Mouse (Mus musculus) spleen, postnatal 36 days (tissue): ENCODE results near the gene Gm4778.
"Not testable (repeated sequence)": the region's sequence is repeated elsewhere in the genome, so short reads cannot be mapped to it uniquely, and the experiment has no call there.

Experiments used
- DNase-seq, 2 experiments: peaks; one replicate each; pipeline ENCODE4 v3.0.0; 2022; ENCODE audit warnings: low spot score in 2 of 2, mixed read lengths in 1 of 2

Gm4778 gene

DNA sequence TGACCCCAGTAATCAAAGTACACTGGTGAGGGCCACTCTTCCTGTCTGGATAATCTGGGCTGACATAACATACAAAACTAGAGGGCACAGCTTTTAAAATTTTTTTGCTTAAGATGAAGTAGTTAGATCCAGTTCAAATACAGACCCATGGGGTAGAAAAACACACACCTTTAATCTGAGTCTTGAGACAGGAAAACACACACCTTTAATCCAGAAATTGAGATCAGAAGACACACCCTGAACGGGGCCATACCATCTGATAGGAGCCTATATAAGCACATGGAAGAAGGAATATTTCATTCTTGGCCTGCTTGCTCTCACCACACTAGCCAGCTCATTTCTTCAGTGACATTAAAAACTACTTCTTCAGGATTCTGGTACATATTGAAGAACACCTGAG, at the start of gene Gm4778:
TSS of gene Gm4778 (plus strand) at position 301 of the 400 bp plus-strand sequence.
- DNase-seq: not testable (repeated sequence)

DNA sequence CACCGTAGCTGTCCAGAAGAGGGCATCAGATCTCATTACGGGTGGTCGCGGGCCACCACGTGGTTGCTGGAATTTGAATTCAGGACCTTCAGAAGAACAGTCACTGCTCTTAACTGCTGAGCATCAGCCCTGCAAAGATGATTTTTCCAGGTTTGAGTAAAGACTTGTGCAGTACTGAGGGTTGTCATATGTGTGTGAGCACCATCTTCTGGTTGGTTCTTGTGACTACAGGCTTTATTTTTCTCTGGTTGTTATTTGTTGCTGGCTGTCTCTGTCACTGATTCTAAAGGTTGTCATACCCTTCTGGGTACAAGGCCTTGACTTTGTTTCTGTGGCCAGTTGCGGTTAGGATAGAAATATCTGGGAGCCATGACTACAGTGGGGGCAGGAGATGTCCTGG, 3.2 kb upstream of the Gm4778 start:
- DNase-seq: no peak

DNA sequence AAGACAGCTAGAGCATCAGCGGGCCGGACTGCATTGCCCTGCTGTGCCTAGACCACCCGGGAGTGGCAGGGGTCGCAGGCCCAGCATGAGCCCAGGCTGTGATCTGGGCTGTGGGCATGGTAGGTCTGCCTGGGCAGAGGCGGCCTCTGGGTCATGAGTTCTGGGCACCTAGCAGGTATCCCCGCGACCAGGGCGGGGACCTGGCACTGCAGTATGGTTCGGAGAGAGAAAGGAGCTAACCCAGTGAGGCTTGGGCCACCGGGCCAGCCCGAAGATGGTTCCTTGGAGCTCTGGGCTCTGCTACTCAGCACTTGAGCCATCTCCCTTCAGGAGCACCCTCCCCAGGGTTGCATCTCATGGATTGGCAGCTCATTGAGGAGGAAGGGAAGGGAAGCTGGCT, 12.2 kb downstream of the Gm4778 start:
- DNase-seq: no peak

DNA sequence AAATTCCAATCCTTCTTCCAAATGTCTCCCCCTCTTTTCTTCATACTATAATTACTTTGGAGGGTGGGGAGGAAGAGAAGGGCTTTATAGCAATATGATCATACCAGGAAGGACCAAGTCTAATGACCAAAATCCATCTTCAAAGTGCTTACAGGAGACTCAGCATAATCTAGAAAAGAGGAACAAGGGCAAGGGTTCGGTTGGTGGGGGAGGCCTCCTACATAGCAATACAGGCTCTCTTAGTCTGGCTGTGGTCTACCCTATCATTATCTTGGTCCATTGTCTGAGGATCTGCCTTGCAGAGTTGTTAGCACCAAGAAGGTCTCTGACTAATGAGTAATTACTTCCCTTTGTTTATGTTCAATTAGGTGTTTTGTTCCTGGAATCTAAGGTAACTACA, 41.6 kb downstream of the Gm4778 start:
- DNase-seq: no peak

DNA sequence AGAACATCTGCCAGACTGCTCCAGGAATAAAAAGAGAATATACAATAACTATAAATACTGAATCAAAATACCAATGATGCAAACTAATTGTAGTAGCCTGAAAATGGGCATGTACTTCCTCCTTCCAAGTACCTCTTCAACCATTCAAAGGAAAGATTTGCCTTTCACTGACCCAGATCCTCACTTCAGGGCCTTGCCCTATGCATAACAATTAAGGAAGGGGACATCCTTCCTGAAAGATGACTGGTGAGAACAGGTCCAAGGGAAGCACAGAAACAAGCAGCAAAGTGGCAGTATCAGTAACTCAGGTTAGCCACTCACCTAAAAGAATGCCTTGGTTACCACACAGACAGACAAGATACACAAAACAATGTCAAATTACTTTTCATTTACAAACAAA, 43.1 kb downstream of the Gm4778 start:
- DNase-seq: no peak

DNA sequence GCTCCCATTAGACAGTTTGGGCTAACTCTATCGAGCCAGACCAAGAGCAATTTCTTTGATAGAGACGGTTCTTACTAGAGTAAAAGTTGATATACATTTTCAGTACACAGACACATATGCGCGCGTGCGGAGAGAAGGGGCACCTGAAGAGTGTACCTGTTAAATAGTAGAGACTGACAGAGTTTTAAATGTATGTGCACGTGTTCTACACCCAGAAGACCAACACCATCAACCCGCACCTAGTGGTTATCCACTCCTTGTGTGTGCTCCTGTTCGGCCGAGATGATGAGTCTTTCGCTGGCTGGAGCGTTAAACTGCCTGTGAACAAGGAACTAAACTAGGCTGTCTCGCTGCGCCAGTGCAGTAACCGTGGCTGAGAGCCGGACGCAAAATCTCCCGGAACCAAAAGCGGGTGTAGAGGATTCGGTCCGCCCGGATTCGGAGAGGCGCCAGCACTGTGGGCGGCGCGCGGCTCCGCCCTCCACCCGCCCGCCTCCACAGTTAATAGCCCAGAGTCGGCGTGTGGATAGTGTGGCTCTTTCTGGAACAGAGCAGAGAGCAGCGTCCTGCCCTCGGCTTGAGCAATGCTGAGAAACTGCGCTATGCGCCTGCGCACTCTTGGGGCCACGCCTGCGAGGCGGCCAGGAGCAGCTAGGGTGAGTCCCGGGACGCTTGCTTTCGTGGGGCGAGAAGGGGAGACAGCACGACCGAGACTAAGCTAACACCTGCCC, 46.0 kb downstream of the Gm4778 start, which contains the start of gene Them4:
TSS of gene Them4 (plus strand) at position 457 of the 731 bp plus-strand sequence.
- DNase-seq: peak; percentile 87 to 89

DNA sequence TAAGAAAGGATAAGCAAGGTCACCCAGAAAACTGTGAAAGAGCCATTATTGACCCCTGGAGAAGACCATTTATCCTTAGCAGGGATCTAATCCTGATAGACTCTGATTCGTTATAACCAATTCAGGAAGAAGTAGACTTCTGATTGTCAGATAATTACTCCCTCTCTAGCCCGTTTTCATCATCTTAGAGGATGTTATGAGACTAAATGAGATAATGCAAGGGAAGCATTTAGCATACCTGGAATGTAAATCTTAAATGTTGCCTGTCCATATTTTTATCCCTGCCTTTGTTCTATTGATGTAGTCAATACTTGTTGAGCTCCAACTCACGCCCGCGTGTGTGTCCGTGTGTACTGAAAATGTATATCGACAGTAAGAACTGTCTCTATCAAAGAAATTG, 46.7 kb downstream of the Gm4778 start:
- DNase-seq: no peak

DNA sequence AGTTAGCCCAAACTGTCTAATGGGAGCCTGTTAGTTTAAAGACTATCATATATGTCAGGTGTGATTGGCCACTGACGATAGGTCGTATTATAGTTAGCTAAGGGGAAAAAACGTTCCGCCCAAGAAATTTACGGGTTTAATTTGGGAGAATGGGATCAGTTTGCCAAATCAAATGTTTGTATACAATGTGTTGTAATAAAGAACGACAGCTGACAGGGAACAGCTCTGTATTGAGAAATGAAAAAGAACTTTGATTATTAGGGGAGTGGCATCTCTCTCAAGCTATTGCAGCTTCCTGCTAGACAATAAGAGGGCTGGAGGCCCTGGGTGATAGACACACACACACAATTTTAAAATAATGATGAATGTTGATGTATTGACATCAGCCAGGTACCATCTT, 47.1 kb downstream of the Gm4778 start:
- no peak for DNase-seq

DNA sequence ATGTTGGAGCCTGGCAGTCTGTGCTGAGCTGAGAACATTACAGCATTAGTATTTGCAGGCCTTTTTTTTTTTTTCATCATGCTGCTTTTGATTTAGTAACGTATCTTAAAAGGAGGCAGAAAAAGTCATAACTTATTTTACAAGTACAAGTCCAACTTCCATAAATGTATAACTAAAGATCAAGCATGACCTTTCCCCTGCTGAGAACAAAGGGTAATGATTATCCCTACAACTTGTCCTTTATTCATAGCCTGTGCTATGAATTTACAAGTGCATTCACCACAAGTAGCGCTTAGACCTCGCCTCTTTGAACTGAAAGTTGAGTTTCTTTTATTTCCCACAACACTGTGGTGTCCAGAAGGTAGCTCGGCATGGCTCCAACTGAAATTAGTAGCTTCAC, 47.5 kb downstream of the Gm4778 start:
- DNase-seq: no peak
